Mouse (Mus musculus) forebrain, embryonic 10.5 days (tissue): ENCODE data around the gene Mitd1. TPM values are rescaled to one million over a fixed set of nuclear protein-coding genes. Genes with fewer than 3 reads are reported as not detected.

Source experiments
- DNase-seq: peaks from one replicate; pipeline ENCODE4 v3.0.0-alpha.2; 2017; ENCODE audit warnings: low spot score; ENCODE audit errors: extremely low spot score
- H3K27ac ChIP-seq: fragments of 300-500 bp; sonication (generic); 2 replicates; pipeline ENCODE4 v1.5.1; 2016; ENCODE audit warnings: mild to moderate bottlenecking
- H3K27me3 ChIP-seq: fragments of 300-500 bp; sonication (generic); 2 replicates; pipeline ENCODE4 v1.6.1; 2016; ENCODE audit warnings: mild to moderate bottlenecking; ENCODE audit not compliant: poor library complexity, severe bottlenecking
- H3K36me3 ChIP-seq: fragments of 300-500 bp; sonication (generic); replicated peaks from 2 replicates; pipeline ENCODE4 v1.6.1; 2016; ENCODE audit warnings: mild to moderate bottlenecking, moderate library complexity
- H3K4me1 ChIP-seq: fragments of 300-500 bp; sonication (generic); 2 replicates; pipeline ENCODE4 v1.6.1; 2016
- H3K4me3 ChIP-seq: fragments of 300-500 bp; sonication (generic); 2 replicates; pipeline ENCODE4 v1.5.1; 2016; ENCODE audit warnings: mild to moderate bottlenecking, moderate library complexity
- H3K9me3 ChIP-seq: fragments of 300-500 bp; sonication (generic); 2 replicates; pipeline ENCODE4 v1.6.1; 2016; ENCODE audit warnings: mild to moderate bottlenecking, moderate library complexity
- WGBS: fragments of 180-500 bp; shearing (Covaris S2); methylation state at CpG from one replicate; pipeline ENCODE4 v1.1.7; 2016; 5-methylcytosine and 5-hydroxymethylcytosine counted together
- polyA plus RNA-seq: library from polyadenylated mRNA; unstranded; fragments of >200 nt; fragmentation: Nextera tagmentation; extraction: Ambion mirVana; gene quantifications from 2 replicates; pipeline ENCODE4 v1.2.1, GENCODE M21; 2016

Gene Mitd1
- polyA plus RNA-seq, 1 experiment from 2014 or later: 23.6 TPM

DNA sequence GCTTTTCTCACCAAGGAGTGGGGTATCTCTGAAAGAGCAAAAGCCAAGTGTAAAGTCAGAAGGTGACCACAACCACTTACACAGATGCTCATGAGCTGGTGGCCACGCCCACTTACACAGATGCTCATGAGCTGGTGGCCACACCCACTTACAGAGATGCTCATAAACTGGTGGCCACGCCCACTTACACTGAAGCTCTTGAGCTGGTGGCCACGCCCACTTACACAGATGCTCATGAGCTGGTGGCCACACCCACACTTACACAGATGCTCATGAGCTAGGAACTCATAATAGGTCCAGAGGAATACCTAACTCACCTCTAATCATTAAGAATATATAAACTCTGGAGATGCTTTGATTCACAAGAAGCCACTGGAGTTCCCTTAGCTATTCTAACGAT lies 5.8 kb downstream of the Mitd1 start:
- Histone ChIP-seq H3K9me3 (no peaks in the 10 kb centered on the region), H3K27me3 (no peaks in the 10 kb centered on the region), H3K4me1 (peaks cover 5% of the 10 kb centered on the region), H3K4me3 (no peak overlapping the region), H3K36me3 (peaks cover 51% of the 10 kb centered on the region), H3K27ac (no peak overlapping the region)
- 81% methylated on average over 4 of the region's 4 CpGs for WGBS
- no peak for DNase-seq

DNA sequence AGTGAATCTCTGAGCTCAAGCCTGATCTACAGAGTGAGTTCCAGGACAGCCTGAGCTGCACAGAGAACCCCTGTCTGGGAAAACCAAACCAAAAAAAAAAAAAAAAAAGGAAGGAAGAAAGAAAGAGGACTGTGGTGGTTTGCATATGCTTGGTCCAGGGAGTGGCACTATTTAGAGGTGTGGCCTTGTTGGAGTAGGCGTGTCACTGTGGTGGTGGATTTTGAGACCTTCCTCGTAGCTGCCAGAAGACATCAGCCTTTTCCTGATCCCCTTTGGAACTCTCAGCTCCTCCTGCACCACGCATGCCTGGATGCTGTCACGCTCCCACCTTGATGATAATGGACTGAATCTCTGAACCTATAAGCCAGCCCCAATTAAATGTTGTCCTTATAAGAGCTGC lies 6.8 kb downstream of the Mitd1 start:
- Histone ChIP-seq H3K9me3 (no peaks in the 10 kb centered on the region), H3K4me1 (no peaks in the 10 kb centered on the region)
- 93% methylated on average over 4 of the region's 4 CpGs for WGBS

DNA sequence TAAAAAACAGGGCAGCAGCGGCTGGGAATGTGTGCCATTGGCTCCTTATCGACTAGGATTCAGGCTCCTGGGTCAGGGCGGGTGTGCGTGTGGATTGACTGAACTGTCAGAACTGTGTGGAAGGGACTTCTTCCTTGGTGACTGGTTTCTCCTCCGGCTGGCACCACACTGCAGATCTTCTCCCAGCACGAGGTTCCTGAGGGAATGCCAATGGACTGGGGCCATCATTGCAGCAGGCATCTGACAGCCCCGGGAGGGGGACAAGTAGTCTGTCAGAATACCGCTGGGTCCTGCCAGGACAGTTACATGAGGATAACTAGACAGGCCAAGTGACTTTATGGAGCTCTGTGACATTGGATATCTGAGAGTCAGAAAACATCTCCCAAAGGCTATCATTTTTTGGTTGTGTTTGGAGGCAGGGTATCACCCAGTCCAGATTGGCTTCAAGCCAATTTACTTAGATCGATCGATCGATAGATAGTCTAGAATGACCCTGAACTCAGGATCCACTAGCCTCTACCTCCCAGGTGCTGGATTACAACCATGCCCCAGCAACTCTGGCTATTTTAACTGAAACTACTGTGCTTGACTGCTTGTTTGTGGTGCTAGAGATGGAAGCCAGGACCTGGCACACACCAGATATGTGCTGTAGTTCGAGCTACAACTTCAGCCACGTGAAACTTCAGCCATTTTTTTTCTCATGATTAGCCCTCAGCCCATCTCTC lies 12.3 kb downstream of the Mitd1 start:
- Histone ChIP-seq H3K4me3 (no peak overlapping the region), H3K9me3 (peaks cover 9% of the 10 kb centered on the region; the same call in 1 of the 2 replicates), H3K27ac (no peak overlapping the region), H3K36me3 (peaks cover 83% of the 10 kb centered on the region), H3K4me1 (peaks cover 4% of the 10 kb centered on the region), H3K27me3 (no peaks in the 10 kb centered on the region)
- no peak for DNase-seq
- 96% methylated on average over 13 of the region's 13 CpGs for WGBS

More for the DNA sequence above, 6.8 kb downstream of the Mitd1 start:
- Histone ChIP-seq H3K4me3 (no peak overlapping the region), H3K36me3 (peaks cover 62% of the 10 kb centered on the region), H3K27ac (no peak overlapping the region), H3K27me3 (no peaks in the 10 kb centered on the region)
- no peak for DNase-seq

DNA sequence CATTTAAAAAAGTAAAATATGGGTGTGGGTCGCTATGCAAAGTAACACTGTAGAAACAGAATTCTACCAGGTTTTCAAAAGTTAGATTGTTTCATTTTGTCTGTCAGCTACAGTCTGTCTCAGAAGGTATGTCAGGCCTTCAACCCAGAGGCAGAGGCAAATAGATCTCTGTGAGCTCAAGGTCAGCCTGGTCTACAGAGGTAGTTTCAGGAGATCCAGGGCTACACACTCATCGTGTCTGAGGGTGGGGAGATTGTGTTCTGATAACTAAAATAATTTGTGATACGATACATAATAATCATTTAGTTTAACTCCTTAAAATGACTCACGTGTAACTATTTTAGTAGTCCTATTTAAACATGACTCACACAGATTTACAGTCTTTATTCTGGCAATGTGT lies 17.1 kb downstream of the Mitd1 start:
- 90% methylated on average over 4 of the region's 4 CpGs for WGBS
- Histone ChIP-seq H3K9me3 (peaks cover 9% of the 10 kb centered on the region; the same call in 1 of the 2 replicates), H3K27me3 (peaks cover 6% of the 10 kb centered on the region; the same call in 1 of the 2 replicates), H3K4me1 (peaks cover 15% of the 10 kb centered on the region), H3K4me3 (peak overlapping the region; percentile 64), H3K36me3 (peaks cover 40% of the 10 kb centered on the region), H3K27ac (no peak overlapping the region)
- no peak for DNase-seq

DNA sequence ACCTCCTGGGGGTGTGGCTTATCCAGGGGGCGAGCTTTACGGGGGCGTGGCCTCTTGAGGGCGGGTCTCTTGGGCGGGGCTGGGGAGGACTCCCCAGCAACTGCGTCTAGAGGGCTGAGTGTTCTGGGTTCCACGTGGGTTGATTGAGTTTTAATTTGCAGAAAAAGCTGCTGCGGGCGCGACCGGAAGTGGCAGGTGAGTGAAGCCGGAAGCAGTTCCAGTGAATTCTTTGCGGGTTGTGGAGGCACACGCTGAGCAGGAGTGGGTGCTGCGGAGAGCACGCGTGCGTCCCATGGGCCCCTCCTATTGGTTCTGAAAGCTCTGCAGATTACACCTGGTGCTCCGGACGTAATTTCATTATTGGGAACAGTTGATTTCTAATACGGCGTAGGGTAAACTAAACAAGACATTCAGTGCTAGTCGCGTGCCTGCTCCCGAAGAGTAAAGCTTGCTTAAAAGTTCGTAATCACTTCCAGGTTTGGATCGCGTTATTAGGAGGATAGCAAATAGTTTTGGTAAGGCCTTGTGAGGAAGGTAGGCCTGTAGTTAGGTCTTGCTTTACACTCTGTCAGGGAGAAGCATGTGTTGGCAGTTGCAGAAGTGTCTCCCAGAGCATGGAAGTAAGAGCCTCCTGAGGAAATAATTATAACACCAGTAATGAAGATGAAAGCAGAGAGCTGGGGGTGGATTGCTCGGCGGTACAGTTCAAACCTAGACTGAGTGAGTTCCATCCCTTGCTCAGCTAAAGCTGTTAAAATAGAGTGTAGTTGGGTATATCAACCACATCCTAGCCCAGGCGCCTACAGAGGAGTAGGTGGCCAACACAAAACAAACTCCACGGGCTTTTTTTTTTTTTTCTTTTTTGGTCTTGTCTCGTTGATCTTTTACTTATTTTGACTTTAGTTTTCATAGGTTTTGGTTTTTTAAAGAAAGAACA lies 17.8 kb downstream of the Mitd1 start:
- Histone ChIP-seq H3K4me3 (peak overlapping the region; percentile 64), H3K9me3 (peaks cover 9% of the 10 kb centered on the region; the same call in 1 of the 2 replicates), H3K36me3 (peaks cover 32% of the 10 kb centered on the region), H3K4me1 (peaks cover 15% of the 10 kb centered on the region), H3K27ac (peak overlapping the region; percentile 82), H3K27me3 (peaks cover 6% of the 10 kb centered on the region; the same call in 1 of the 2 replicates)
- peak; percentile 82 for DNase-seq
- WGBS: 8% methylated on average over 33 of the region's 33 CpGs

DNA sequence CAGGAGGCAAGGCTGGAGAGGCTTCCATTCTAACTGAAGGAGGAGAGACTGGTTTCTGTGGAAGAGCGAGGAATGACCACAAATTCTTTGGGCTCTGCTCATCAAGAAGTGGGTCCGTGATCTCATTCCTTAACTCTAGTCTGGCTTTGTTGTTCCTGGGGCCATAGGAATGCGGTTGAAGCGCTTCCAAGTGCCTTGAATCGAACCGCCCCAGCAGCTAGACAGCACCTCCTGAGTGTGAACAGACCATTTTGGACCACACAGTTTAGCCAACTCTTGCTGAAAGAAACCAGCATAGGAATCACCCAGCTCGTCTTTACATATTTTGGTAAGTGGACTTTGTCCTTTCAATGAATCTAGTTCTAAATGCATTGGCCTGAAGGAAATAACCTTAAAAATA lies 18.5 kb downstream of the Mitd1 start, which contains the start of gene Lipt1:
Gene Lipt1 (plus strand): TSS at position 35 of the 400 bp plus-strand sequence.
- peaks cover 6% of the 10 kb centered on the region; the same call in 1 of the 2 replicates for H3K27me3 ChIP-seq
- H3K4me1 ChIP-seq: peaks cover 15% of the 10 kb centered on the region
- H3K4me3 ChIP-seq: peak within 1 kb of the TSS; percentile 64
- 9% methylated on average over 7 of the region's 7 CpGs for WGBS
- peaks cover 9% of the 10 kb centered on the region; the same call in 1 of the 2 replicates for H3K9me3 ChIP-seq
- peak within 1 kb of the TSS; percentile 82 for H3K27ac ChIP-seq
- peaks cover 26% of the 10 kb centered on the region for H3K36me3 ChIP-seq
- peak; percentile 29 for DNase-seq

DNA sequence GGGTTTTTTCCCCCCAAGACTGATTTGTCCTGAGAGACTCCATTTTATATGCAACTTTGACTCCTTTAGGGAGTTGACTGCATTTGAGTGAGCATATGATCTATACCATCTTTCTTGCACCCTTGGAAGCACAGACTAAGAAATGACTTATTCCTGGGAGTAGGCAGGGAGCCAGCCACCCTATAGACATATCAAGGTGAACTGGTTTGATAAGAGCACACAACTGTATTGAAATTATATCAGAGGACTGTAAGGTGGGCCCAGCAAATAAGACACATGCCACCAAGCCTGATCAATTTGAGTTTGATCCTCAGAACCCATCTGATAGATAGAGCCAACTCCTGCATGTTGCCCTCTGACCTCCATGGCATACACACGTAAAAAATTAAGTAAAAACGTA lies 20.8 kb downstream of the Mitd1 start:
- Histone ChIP-seq H3K27ac (no peak overlapping the region), H3K27me3 (peaks cover 6% of the 10 kb centered on the region; the same call in 1 of the 2 replicates), H3K4me1 (peaks cover 28% of the 10 kb centered on the region), H3K36me3 (peaks cover 4% of the 10 kb centered on the region; the same call in 1 of the 2 replicates), H3K9me3 (no peaks in the 10 kb centered on the region), H3K4me3 (no peak overlapping the region)
- no peak for DNase-seq
- WGBS: 69% methylated on average over 2 of the region's 2 CpGs

DNA sequence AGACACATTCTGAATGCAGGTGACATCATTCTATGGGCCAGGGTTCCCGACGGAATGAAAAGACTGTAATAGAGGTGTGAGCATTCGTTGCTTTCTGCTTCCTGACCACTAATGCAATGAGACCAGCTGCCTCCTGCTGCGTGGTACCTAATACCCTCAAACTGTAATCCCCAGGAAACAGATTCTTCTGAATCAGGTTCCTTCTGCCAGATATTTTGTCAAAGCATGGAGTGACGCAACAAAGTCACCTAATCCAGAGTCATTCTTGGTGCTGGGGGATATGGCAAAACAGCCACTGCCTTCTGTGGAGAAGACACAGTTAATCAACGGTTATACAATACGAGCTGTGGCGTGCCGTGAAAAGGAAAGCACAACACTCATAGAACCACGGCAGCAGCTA lies 21.6 kb downstream of the Mitd1 start:
- Histone ChIP-seq H3K4me1 (peaks cover 35% of the 10 kb centered on the region), H3K36me3 (no peaks in the 10 kb centered on the region), H3K9me3 (no peaks in the 10 kb centered on the region), H3K27ac (no peak overlapping the region), H3K27me3 (peaks cover 6% of the 10 kb centered on the region; the same call in 1 of the 2 replicates), H3K4me3 (no peak overlapping the region)
- no peak for DNase-seq
- 67% methylated on average over 10 of the region's 10 CpGs for WGBS

DNA sequence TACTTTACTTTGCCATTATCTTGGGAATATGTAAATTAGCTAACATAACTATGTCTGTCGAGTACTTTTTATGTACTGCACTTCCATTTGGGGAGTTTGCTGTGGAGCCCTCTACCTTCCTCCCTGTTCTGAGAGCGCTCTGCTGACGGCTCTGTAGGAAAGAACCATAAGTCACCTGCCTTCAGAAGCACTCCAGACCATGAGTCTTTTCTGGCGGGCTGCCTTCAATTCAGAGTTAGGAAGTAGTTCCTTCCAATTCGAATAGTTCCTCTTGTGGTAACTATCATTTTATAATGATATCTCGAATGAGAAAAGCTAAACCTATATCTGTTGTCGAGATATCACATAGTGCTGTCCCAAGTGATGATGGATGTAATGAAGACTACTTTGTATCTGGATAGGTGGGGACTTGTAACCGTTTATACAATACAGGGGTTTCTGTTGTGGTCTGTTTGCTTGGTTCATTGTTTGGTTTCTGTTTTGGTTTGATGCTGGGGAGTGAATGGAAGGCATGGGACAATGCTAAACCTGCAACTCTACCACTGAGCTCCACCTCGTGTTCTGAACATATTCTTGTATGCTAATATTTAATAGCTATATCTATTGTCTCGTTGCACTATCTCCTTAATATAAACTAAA lies 22.4 kb downstream of the Mitd1 start:
- H3K36me3 ChIP-seq: no peaks in the 10 kb centered on the region
- H3K4me1 ChIP-seq: peaks cover 32% of the 10 kb centered on the region
- H3K27me3 ChIP-seq: peaks cover 6% of the 10 kb centered on the region; the same call in 1 of the 2 replicates
- 74% methylated on average over 10 of the region's 10 CpGs for WGBS
- no peak for DNase-seq
- no peaks in the 10 kb centered on the region for H3K9me3 ChIP-seq
- H3K4me3 ChIP-seq: no peak overlapping the region
- H3K27ac ChIP-seq: no peak overlapping the region

DNA sequence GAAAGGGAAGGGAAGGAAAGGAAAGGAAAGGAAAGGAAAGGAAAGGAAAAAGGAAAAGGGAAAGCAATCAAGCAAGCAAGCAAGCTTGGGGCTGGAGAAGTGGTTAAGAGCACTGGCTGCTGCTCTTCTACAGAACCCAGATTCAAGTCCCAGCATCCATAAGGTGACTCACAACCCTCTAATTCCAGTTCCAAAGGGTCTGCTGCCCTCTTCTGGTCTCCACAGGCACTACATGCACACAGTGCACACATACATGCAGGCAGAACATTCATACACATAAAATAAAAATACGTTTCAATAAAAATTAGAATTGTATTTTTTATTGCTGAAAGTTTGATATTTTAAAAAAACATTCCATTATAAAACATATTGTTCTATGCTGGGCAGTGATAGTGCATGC lies 23.2 kb downstream of the Mitd1 start:
- Histone ChIP-seq H3K4me3 (no peak overlapping the region), H3K4me1 (peaks cover 28% of the 10 kb centered on the region), H3K36me3 (no peaks in the 10 kb centered on the region), H3K27me3 (peaks cover 6% of the 10 kb centered on the region; the same call in 1 of the 2 replicates), H3K9me3 (no peaks in the 10 kb centered on the region), H3K27ac (no peak overlapping the region)
- peak; percentile 30 for DNase-seq
- WGBS: 75% methylated on average over 1 of the region's 1 CpGs

DNA sequence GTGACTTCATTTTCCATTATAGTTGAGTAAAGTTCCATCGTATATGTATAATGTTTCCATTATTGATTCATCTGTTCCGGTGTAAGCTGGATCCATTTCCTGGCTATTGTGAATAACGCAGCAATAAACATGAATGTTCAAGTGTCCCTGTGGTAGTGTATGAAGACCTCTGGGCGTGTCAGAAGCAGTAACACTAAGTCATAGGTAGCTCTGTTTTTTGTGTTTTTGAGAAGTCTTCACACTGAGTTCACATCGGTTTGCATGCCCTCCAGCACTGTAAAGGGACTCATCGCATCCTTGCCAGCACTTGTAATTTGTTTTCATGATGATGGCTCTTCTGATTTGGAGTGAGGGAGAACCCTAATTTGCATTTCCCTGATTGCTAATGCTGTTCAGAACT lies 23.9 kb downstream of the Mitd1 start, which contains the start of gene Tsga10:
Gene Tsga10 (minus strand): TSS at position 144 of the 400 bp plus-strand sequence.
- no peaks in the 10 kb centered on the region for H3K36me3 ChIP-seq
- H3K27me3 ChIP-seq: peaks cover 6% of the 10 kb centered on the region; the same call in 1 of the 2 replicates
- peaks cover 22% of the 10 kb centered on the region for H3K4me1 ChIP-seq
- 89% methylated on average over 6 of the region's 6 CpGs for WGBS
- DNase-seq: no peak
- H3K4me3 ChIP-seq: peak within 1 kb of the TSS; percentile 70
- H3K27ac ChIP-seq: peak within 1 kb of the TSS; percentile 91
- no peaks in the 10 kb centered on the region for H3K9me3 ChIP-seq
